ENCODE assay signal across 8 mouse cellular contexts in genomic region chr1:156040731-156041401, GRCm38 (mm10). TPM values are rescaled to one million over a fixed set of nuclear protein-coding genes. Genes with fewer than 3 reads are reported as not detected.
DNase-seq lines count a peak whose midpoint lies in the region; ATAC-seq and TF ChIP-seq lines count a peak whose summit lies in the region.

No protein-coding gene starts in this region.

- H3K4me2 ChIP-seq in heart, embryonic 11.5 days, result peak overlapping the region; percentile 80
- H3K4me2 ChIP-seq in kidney, embryonic 15.5 days, result peak overlapping the region; percentile 65

- no peaks in the 10 kb centered on the region for H3K27me3 ChIP-seq in heart, embryonic 11.5 days (ENCODE audit: control insufficient read depth, insufficient read depth, low read length)
- H3K27me3 ChIP-seq in kidney, embryonic 15.5 days, result no peaks in the 10 kb centered on the region

- peak overlapping the region; percentile 72 for H3K9ac ChIP-seq in heart, embryonic 11.5 days (ENCODE audit: low read depth, low read length)
- peak overlapping the region; percentile 68 for H3K9ac ChIP-seq in kidney, embryonic 15.5 days

- TF ChIP-seq CTCF in brain, embryonic 14.5 days (IDR thresholded peaks at IDR 0.05; ENCODE audit: borderline replicate concordance, extremely low read depth, insufficient read depth, insufficient read length), result no peak

- DNase-seq in CD4-positive helper T cell, adult 2 months (ENCODE audit: low read depth, low spot score), result peak; percentile 92
- DNase-seq in brain, embryonic 14.5 days (ENCODE audit: low read depth), result peak; percentile 96
- DNase-seq in liver, result peak; percentile 96
- peak; percentile 63 to 73 for DNase-seq in monocyte, adult 2 months (ENCODE audit: low read depth in 1 of 2, low spot score in 2 of 2)
- peak; percentile 73 to 84 for DNase-seq in spleen, postnatal 14 days (ENCODE audit: low spot score in 2 of 2)

- TF ChIP-seq POLR2A in brain, embryonic 14.5 days (IDR thresholded peaks at IDR 0.05; ENCODE audit: borderline replicate concordance, extremely low read depth, insufficient read depth, insufficient read length, poor library complexity, severe bottlenecking), result peak; percentile 93; the same call in 1 of the 2 replicates

- H3K4me3 ChIP-seq in heart, embryonic 11.5 days (ENCODE audit: low read depth, low read length), result peak overlapping the region; percentile 58
- H3K4me3 ChIP-seq in kidney, embryonic 15.5 days (replicated peaks), result peak overlapping the region; percentile 69

- H3K27ac ChIP-seq in heart, embryonic 11.5 days (ENCODE audit: low read depth, low read length), result peak overlapping the region; percentile 60
- peak overlapping the region; percentile 79 for H3K27ac ChIP-seq in kidney, embryonic 15.5 days

- no peaks in the 10 kb centered on the region for H3K36me3 ChIP-seq in heart, embryonic 11.5 days (ENCODE audit: control insufficient read depth, insufficient read depth, low read length)
- peaks cover 24% of the 10 kb centered on the region for H3K36me3 ChIP-seq in kidney, embryonic 15.5 days

- peak; percentile 78 for ATAC-seq in erythroblast, adult 5-6 weeks (replicated peaks; ENCODE audit: low FRiP score, poor library complexity, severe bottlenecking)
- peak; percentile 80 for ATAC-seq in heart, embryonic 11.5 days (replicated peaks; ENCODE audit: insufficient number of reproducible peaks, low FRiP score, low TSS enrichment)
- ATAC-seq in kidney, embryonic 15.5 days (replicated peaks; ENCODE audit: low FRiP score), result peak; percentile 81

- peaks cover 12% of the 10 kb centered on the region for H3K4me1 ChIP-seq in heart, embryonic 11.5 days (ENCODE audit: control insufficient read depth, insufficient read depth, low read length)
- peaks cover 46% of the 10 kb centered on the region for H3K4me1 ChIP-seq in kidney, embryonic 15.5 days

- 1% methylated on average over 22 of the region's 22 CpGs for WGBS in heart, embryonic 11.5 days (ENCODE audit: insufficient replicate concordance)
- 1% methylated on average over 22 of the region's 22 CpGs for WGBS in kidney, embryonic 15.5 days

- no peaks in the 10 kb centered on the region for H3K9me3 ChIP-seq in heart, embryonic 11.5 days (replicated peaks; ENCODE audit: control insufficient read depth, low read length)
- no peaks in the 10 kb centered on the region for H3K9me3 ChIP-seq in kidney, embryonic 15.5 days (replicated peaks)

RNA-seq across cellular contexts. Expression of gene Tor1aip1, which starts 4.6 kb away (rescaled TPM):
- 8.6 and 14.6 TPM in 2 replicates for polyA plus RNA-seq in brain, embryonic 14.5 days (2012; rRNA removed)
- total RNA-seq in erythroblast, adult 5-6 weeks (2015; ENCODE audit: low replicate concordance), result 65.9 and 70.0 TPM in 2 replicates
- total RNA-seq in erythroblast, adult 5-6 weeks (2017; ENCODE audit: low replicate concordance), result 58.6 and 67.1 TPM in 2 replicates
- polyA plus RNA-seq in heart, embryonic 11.5 days (2014; fragmentation: Nextera tagmentation; extraction: Ambion mirVana), result 30.5 and 37.6 TPM in 2 replicates
- polyA plus RNA-seq in kidney, embryonic 15.5 days (2015; fragmentation: Nextera tagmentation; extraction: Ambion mirVana), result 41.4 and 45.8 TPM in 2 replicates

RNA-seq across cellular contexts. Expression of gene Tor1aip2, which starts 5.7 kb away (rescaled TPM):
- polyA plus RNA-seq in brain, embryonic 14.5 days (2012; rRNA removed), result 57.9 and 61.6 TPM in 2 replicates
- 131 and 134 TPM in 2 replicates for total RNA-seq in erythroblast, adult 5-6 weeks (2015; ENCODE audit: low replicate concordance)
- 130 and 147 TPM in 2 replicates for total RNA-seq in erythroblast, adult 5-6 weeks (2017; ENCODE audit: low replicate concordance)
- 103 and 105 TPM in 2 replicates for polyA plus RNA-seq in heart, embryonic 11.5 days (2014; fragmentation: Nextera tagmentation; extraction: Ambion mirVana)
- 112 and 114 TPM in 2 replicates for polyA plus RNA-seq in kidney, embryonic 15.5 days (2015; fragmentation: Nextera tagmentation; extraction: Ambion mirVana)

Comparison
In these comparisons a context has a peak if more than half of its experiments do, and no peak if none do; other contexts are left out.
1. Peak in every context shown above with its lines: DNase-seq, ATAC-seq, H3K4me3 ChIP-seq and H3K27ac ChIP-seq.